Mouse (Mus musculus) lung, postnatal 4 days (tissue): ENCODE results near the gene Pkig.

Source experiments
- DNase-seq, 2 experiments: peaks; one replicate each; pipeline ENCODE4 v3.0.0; 2021

Gene Pkig

GRCm38 (mm10) chr2:163766261-163766660, 108.1 kb downstream of the Pkig start:
- no peak for DNase-seq

GRCm38 (mm10) chr2:163766890-163767289, 108.7 kb downstream of the Pkig start:
- no peak for DNase-seq

GRCm38 (mm10) chr2:163770731-163771130, 112.5 kb downstream of the Pkig start:
- no peak for DNase-seq
